Mouse (Mus musculus) kidney, adult 2 months (tissue): ENCODE data around the gene Clec9a. TPM values are rescaled to one million over a fixed set of nuclear protein-coding genes. Genes with fewer than 3 reads are reported as not detected.

ENCODE experiments used
- DNase-seq: peaks from one replicate; pipeline ENCODE4 v3.0.0; 2021
- H3K27ac ChIP-seq: fragments of 200-500 bp; 2 replicates; pipeline ENCODE4 v1.5.1; 2012; ENCODE audit warnings: low read depth, low read length, control low read depth, inconsistent platforms; ENCODE audit not compliant: insufficient read depth
- H3K27me3 ChIP-seq: fragments of 200-500 bp; replicated peaks from 2 replicates; pipeline ENCODE4 v1.6.1; 2012; ENCODE audit warnings: mild to moderate bottlenecking, moderate library complexity, low read length, inconsistent platforms; ENCODE audit not compliant: control insufficient read depth, insufficient read depth
- H3K36me3 ChIP-seq: fragments of 200-500 bp; 2 replicates; pipeline ENCODE4 v1.6.1; 2012; ENCODE audit warnings: mild to moderate bottlenecking, moderate library complexity, low read length, inconsistent platforms; ENCODE audit not compliant: control insufficient read depth, insufficient read depth
- H3K4me1 ChIP-seq: fragments of 200-500 bp; 2 replicates; pipeline ENCODE4 v1.6.1; 2011; ENCODE audit warnings: low read length; ENCODE audit not compliant: control insufficient read depth, insufficient read depth
- H3K4me3 ChIP-seq: fragments of 200-500 bp; 2 replicates; pipeline ENCODE4 v1.5.1; 2011; ENCODE audit warnings: mild to moderate bottlenecking, low read depth, low read length, control low read depth; ENCODE audit not compliant: insufficient read depth
- CTCF ChIP-seq: fragments of 200-500 bp; conservative IDR thresholded peaks from 2 replicates; pipeline ENCODE4 v1.5.1; 2011; ENCODE audit warnings: low read depth, mild to moderate bottlenecking, control low read depth, low read length, moderate library complexity, mixed read lengths; ENCODE audit not compliant: insufficient read depth, insufficient read length
- POLR2A ChIP-seq: fragments of 200-500 bp; IDR thresholded peaks from one replicate; pipeline ENCODE4 v1.6.1; 2011; ENCODE audit warnings: low read depth, low read length, control low read depth
- WGBS: fragments of 180-500 bp; shearing (Covaris S2); methylation state at CpG from one replicate; pipeline ENCODE4 v1.1.7; 2018; 5-methylcytosine and 5-hydroxymethylcytosine counted together
- polyA plus RNA-seq: library from polyadenylated mRNA; depleted of rRNA; stranded (reverse); fragments of >200 nt; gene quantifications from 2 replicates; pipeline ENCODE4 v1.2.3, GENCODE M21; 2012; rRNA removed

Clec9a gene
- 0.42 and 0.86 TPM in 2 replicates for polyA plus RNA-seq

DNA sequence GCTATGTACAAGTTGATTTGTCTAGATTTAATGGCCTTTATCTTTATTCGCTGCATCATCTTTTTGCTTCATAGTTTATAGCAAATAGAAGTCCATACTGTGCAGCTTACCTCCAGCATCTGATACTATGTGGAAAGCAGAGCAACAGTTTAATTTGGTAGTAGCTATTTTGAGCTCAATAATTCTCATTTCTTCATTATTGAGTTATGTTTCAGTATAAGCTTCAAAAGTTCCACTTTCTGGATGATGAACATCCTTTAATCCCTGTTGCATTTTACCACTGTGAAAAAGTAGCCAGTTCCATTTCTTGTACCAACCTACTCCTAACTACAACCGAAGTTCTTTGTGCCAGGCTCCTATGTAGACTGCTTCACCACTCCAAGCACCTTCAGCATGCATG, at the start of gene Clec9a:
Gene Clec9a (plus strand): TSS at position 301 of the 400 bp plus-strand sequence.
- Histone ChIP-seq H3K27me3 (no peaks in the 10 kb centered on the region), H3K27ac (peak within 1 kb of the TSS; percentile 23; the same call in 1 of the 2 replicates), H3K4me1 (no peaks in the 10 kb centered on the region; the same call in 1 of the 2 replicates), H3K4me3 (no peak within 1 kb of the TSS), H3K36me3 (no peaks in the 10 kb centered on the region)
- DNase-seq: no peak
- TF ChIP-seq CTCF (no peak), POLR2A (no peak)
- 98% methylated on average over 2 of the region's 2 CpGs for WGBS

DNA sequence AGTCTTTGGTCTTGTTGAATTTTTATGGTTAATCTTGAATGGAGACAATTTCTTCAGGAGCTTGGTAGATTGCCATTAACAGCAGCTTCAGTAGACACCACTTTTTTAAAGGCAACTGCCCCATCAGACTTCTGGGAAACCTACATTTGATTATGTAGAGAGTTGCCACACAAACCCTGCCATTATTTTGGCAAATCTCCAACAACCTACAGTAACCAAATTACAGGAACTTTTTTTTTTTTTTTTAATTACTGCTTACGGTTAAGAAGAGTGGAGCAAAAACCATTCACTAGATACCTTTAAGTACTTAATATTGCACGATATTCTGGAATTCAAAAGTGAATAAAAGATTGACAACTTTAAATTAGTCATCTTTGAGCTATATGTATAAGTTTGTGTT, 49.1 kb upstream of the Clec9a start:
- no peaks in the 10 kb centered on the region for H3K36me3 ChIP-seq
- no peak overlapping the region for H3K4me3 ChIP-seq
- 91% methylated on average over 2 of the region's 2 CpGs for WGBS
- no peak overlapping the region for H3K27ac ChIP-seq
- TF ChIP-seq CTCF (no peak), POLR2A (no peak)
- H3K4me1 ChIP-seq: no peaks in the 10 kb centered on the region
- H3K27me3 ChIP-seq: no peaks in the 10 kb centered on the region
- no peak for DNase-seq

DNA sequence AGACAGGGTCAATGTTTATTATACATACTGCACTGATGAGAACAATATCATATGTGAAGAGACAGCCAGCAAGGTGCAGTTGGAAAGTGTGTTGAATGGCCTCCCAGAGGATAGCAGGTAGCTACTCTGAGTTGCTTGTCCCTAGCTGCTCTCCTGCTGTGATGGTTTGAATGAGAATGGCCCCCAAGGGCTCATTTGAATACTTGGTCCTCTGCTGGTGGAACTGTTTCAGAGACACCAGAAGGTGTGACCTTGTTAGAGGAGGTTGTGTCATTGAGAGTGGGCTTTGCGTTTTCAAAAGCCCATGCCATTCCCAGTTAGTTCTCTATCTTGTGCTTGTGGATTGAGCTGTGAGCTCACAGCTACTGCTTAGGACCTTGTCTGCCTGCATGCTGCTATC, 44.7 kb upstream of the Clec9a start:
- WGBS: 38% methylated on average over 1 of the region's 1 CpGs
- Histone ChIP-seq H3K27me3 (no peaks in the 10 kb centered on the region), H3K27ac (no peak overlapping the region), H3K4me3 (no peak overlapping the region), H3K36me3 (no peaks in the 10 kb centered on the region), H3K4me1 (no peaks in the 10 kb centered on the region)
- no peak for DNase-seq
- TF ChIP-seq CTCF (no peak), POLR2A (no peak)

DNA sequence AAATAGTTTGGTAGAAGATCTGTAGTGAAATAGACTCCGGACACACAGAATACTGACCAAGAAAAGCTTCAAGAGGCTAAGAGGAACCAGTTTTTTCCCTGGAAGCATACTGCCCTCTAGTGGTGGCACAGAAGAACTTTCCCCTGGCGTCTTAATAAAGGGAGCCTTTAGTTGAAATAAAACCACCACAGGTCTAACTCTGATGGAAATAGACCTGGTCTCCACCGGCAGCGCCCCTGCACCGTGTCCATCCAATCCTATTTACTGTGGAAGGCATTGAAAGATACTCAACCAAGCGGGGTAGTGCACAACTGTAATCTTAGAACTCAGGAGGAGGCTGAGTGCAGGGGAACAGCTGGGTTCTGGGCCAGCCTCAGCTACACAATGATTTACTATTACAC, 42.7 kb upstream of the Clec9a start:
- no peaks in the 10 kb centered on the region for H3K36me3 ChIP-seq
- H3K27ac ChIP-seq: no peak overlapping the region
- peak; percentile 37 for DNase-seq
- H3K4me3 ChIP-seq: no peak overlapping the region
- peak; percentile 46 for TF ChIP-seq CTCF
- TF ChIP-seq POLR2A: no peak
- WGBS: 7% methylated on average over 6 of the region's 6 CpGs
- H3K27me3 ChIP-seq: no peaks in the 10 kb centered on the region
- H3K4me1 ChIP-seq: no peaks in the 10 kb centered on the region

DNA sequence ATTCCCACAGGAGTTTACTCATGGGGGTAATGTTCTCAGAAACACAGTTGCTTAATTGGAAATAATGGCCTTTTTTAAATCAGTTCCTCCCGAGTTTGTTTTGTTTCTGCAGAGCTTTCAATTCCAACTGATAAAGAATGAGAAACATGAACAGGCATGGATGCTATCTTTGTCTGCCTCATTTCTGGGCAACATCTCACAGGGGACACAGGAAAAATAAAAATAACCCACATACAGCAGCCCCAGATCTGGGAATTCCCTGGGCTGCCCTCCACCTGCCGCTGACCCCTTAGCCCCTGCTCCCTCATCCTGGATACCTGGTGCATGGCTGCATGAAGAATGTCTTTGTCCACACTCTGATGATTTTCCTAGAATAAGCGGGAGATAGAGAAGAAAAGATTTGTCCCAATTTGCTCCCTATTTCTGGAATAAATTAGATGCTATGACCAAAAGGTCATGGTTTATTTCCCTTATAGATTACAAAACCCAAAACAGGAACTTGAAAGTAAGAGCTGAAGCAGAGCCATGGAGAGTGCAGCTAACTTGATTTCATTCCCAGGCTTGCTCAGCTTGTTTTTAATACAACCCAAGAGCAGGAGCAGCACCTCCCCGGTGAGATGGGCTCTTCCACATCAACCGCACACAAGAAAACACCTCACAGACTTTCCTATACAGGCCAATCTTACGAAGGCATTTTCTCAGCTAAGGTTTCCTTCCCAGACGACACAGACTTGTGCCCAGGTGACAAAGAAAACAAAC, 39.1 kb upstream of the Clec9a start:
- H3K27ac ChIP-seq: no peak overlapping the region
- H3K4me1 ChIP-seq: no peaks in the 10 kb centered on the region
- no peaks in the 10 kb centered on the region for H3K36me3 ChIP-seq
- H3K4me3 ChIP-seq: no peak overlapping the region
- WGBS: 56% methylated on average over 7 of the region's 7 CpGs
- no peak for DNase-seq
- TF ChIP-seq POLR2A: no peak
- no peak for TF ChIP-seq CTCF
- H3K27me3 ChIP-seq: no peaks in the 10 kb centered on the region

DNA sequence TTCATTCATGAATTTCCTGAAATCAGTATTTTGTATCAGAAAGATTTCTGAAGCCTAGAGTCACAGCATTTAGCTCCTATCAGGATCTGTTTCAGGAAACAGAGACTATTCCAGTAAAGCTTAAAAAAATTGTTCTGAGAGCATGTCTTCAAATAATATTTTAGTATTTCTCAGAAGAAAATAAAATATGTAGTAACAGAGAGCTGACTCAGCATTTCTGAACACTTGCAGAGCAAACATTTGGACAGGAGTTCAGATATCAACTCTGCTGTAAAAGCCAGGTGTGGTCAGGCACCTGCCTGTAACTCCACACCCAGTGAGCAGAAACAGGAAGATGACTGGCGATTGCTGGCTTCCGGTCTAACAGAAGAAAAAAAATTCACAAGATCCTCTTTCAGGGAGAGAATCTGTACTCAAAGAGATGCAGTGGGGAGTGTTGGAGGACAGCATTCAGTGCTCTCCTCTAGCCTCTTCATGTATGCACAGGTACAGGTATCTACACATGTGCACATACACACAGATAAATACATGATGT, 33.7 kb upstream of the Clec9a start:
- Histone ChIP-seq H3K36me3 (no peaks in the 10 kb centered on the region), H3K27ac (no peak overlapping the region), H3K27me3 (no peaks in the 10 kb centered on the region), H3K4me3 (no peak overlapping the region), H3K4me1 (no peaks in the 10 kb centered on the region)
- TF ChIP-seq POLR2A (no peak), CTCF (no peak)
- 65% methylated on average over 2 of the region's 2 CpGs for WGBS
- DNase-seq: no peak

DNA sequence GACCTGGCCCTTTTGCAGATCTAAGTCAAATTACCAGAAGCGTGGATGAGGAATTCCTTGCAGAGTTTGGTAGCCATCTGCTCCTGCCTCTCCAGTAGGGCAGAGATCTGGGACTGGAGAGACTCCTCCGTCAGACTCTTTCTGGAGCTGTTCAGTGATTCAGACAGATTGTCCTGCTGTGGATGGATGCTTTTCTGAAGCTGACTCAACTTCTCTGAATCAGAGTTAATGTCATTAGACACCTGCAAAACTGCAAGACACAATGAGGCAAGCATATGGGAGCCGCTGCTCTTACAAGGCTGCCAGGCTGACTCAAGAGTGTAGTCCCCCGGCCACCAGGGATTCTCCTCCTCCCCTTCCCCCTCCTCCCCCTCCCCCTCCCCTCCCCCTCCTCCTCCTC, 28.2 kb upstream of the Clec9a start:
- no peak overlapping the region for H3K4me3 ChIP-seq
- H3K27me3 ChIP-seq: no peaks in the 10 kb centered on the region
- no peaks in the 10 kb centered on the region for H3K36me3 ChIP-seq
- no peak for DNase-seq
- WGBS: 77% methylated on average over 4 of the region's 4 CpGs
- no peak overlapping the region for H3K27ac ChIP-seq
- no peak for TF ChIP-seq CTCF
- no peak for TF ChIP-seq POLR2A
- H3K4me1 ChIP-seq: peaks cover 4% of the 10 kb centered on the region; the same call in 1 of the 2 replicates
